Mouse (Mus musculus) hindbrain, embryonic 14.5 days (tissue): ENCODE measurements at regions not wholly inside any gene's neighbourhood (a gene's known extent, or its start where the extent isn't known, plus 50 kb on each side); places are given as distances from the start of the nearest gene placed in this dataset.

Source experiments
- ATAC-seq: fragments of 200-750 bp; cut with Nextera tagmentation; 2 replicates; pipeline ENCODE4 v1.8.0; 2017; ENCODE audit warnings: moderate number of reproducible peaks, mild to moderate bottlenecking, moderate TSS enrichment, moderate library complexity; ENCODE audit not compliant: low FRiP score
- DNase-seq: peaks from one replicate; pipeline ENCODE4 v3.0.0-alpha.2; 2015; ENCODE audit warnings: low spot score
- H3K27ac ChIP-seq: fragments of 300-500 bp; sonication (generic); 2 replicates; pipeline ENCODE4 v1.5.1; 2014; ENCODE audit warnings: mild to moderate bottlenecking, moderate library complexity
- H3K27me3 ChIP-seq: fragments of 300-500 bp; sonication (generic); 2 replicates; pipeline ENCODE4 v1.6.1; 2014; ENCODE audit warnings: mild to moderate bottlenecking, low read length, mixed read lengths; ENCODE audit not compliant: control insufficient read depth, insufficient read depth
- H3K36me3 ChIP-seq: fragments of 300-500 bp; sonication (generic); replicated peaks from 2 replicates; pipeline ENCODE4 v1.6.1; 2014; ENCODE audit not compliant: control insufficient read depth, insufficient read depth
- H3K4me1 ChIP-seq: fragments of 300-500 bp; sonication (generic); replicated peaks from 2 replicates; pipeline ENCODE4 v1.6.1; 2014; ENCODE audit warnings: antibody characterized with exemption, low read length, mixed read lengths; ENCODE audit not compliant: control insufficient read depth, insufficient read depth
- H3K4me2 ChIP-seq: fragments of 300-500 bp; sonication (generic); replicated peaks from 2 replicates; pipeline ENCODE4 v1.6.1; 2014; ENCODE audit warnings: mild to moderate bottlenecking, moderate library complexity
- H3K4me3 ChIP-seq: fragments of 300-500 bp; sonication (generic); replicated peaks from 2 replicates; pipeline ENCODE4 v1.5.1; 2014; ENCODE audit warnings: mild to moderate bottlenecking, low read length
- H3K9ac ChIP-seq: fragments of 300-500 bp; sonication (generic); 2 replicates; pipeline ENCODE4 v1.6.1; 2014
- H3K9me3 ChIP-seq: fragments of 300-500 bp; sonication (generic); 2 replicates; pipeline ENCODE4 v1.6.1; 2016; ENCODE audit warnings: low read length; ENCODE audit not compliant: control insufficient read depth
- WGBS: fragments of 180-500 bp; shearing (Covaris S2); extraction: QIAGEN DNeasy Blood & Tissue Kit; methylation state at CpG from one replicate; pipeline ENCODE4 v1.1.7; 2014; 5-methylcytosine and 5-hydroxymethylcytosine counted together

GRCm38 (mm10) chr12:50765156-50765940 lies 116.5 kb upstream of the Prkd1 start:
- H3K9ac ChIP-seq: no peak overlapping the region
- no peak overlapping the region for H3K4me2 ChIP-seq
- no peaks in the 10 kb centered on the region for H3K4me1 ChIP-seq
- DNase-seq (no peak), ATAC-seq (no peak)
- no peaks in the 10 kb centered on the region for H3K27me3 ChIP-seq
- no peaks in the 10 kb centered on the region for H3K36me3 ChIP-seq
- H3K4me3 ChIP-seq: no peak overlapping the region
- H3K9me3 ChIP-seq: no peaks in the 10 kb centered on the region
- WGBS: 56% methylated on average over 8 of the region's 8 CpGs
- H3K27ac ChIP-seq: no peak overlapping the region

- Histone ChIP-seq H3K4me3 (no peak overlapping the region), H3K27ac (no peak overlapping the region), H3K4me2 (no peak overlapping the region), H3K9me3 (no peaks in the 10 kb centered on the region), H3K36me3 (no peaks in the 10 kb centered on the region), H3K4me1 (no peaks in the 10 kb centered on the region), H3K9ac (no peak overlapping the region), H3K27me3 (no peaks in the 10 kb centered on the region)
- no peak for DNase-seq
- no peak for ATAC-seq
- 87% methylated on average over 2 of the region's 2 CpGs for WGBS
Observed at GRCm38 (mm10) chr12:50764457-50764856, 115.6 kb upstream of the Prkd1 start.

GRCm38 (mm10) chr12:50734135-50734534 lies 85.2 kb upstream of the Prkd1 start:
- H3K36me3 ChIP-seq: no peaks in the 10 kb centered on the region
- no peaks in the 10 kb centered on the region for H3K4me1 ChIP-seq
- H3K9ac ChIP-seq: no peak overlapping the region
- no peaks in the 10 kb centered on the region for H3K9me3 ChIP-seq
- H3K27ac ChIP-seq: no peak overlapping the region
- ATAC-seq (no peak), DNase-seq (no peak)
- H3K4me2 ChIP-seq: no peak overlapping the region
- no peak overlapping the region for H3K4me3 ChIP-seq
- WGBS: 87% methylated on average over 9 of the region's 9 CpGs
- H3K27me3 ChIP-seq: no peaks in the 10 kb centered on the region

GRCm38 (mm10) chr12:50712615-50713014 lies 63.7 kb upstream of the Prkd1 start:
- Histone ChIP-seq H3K27me3 (no peaks in the 10 kb centered on the region), H3K9ac (no peak overlapping the region), H3K9me3 (no peaks in the 10 kb centered on the region), H3K4me1 (no peaks in the 10 kb centered on the region), H3K36me3 (no peaks in the 10 kb centered on the region), H3K27ac (0 out of 2 replicates have a peak overlapping the region, but pooled peaks have one; percentile 27), H3K4me2 (no peak overlapping the region), H3K4me3 (no peak overlapping the region)
- no peak for DNase-seq
- no peak for ATAC-seq
- WGBS: 61% methylated on average over 5 of the region's 5 CpGs

- Histone ChIP-seq H3K27me3 (no peaks in the 10 kb centered on the region), H3K36me3 (no peaks in the 10 kb centered on the region), H3K4me1 (no peaks in the 10 kb centered on the region), H3K9ac (no peak overlapping the region), H3K4me2 (no peak overlapping the region), H3K27ac (peak overlapping the region; percentile 65; the same call in 1 of the 2 replicates), H3K9me3 (no peaks in the 10 kb centered on the region), H3K4me3 (no peak overlapping the region)
- DNase-seq: peak; percentile 27
- ATAC-seq: peak; percentile 70
- whole genome bisulfite sequencing: 59% methylated on average over 6 of the region's 6 CpGs
Observed at GRCm38 (mm10) chr12:50709000-50709788, 60.3 kb upstream of the Prkd1 start.

- Histone ChIP-seq H3K27ac (no peak overlapping the region), H3K4me3 (no peak overlapping the region), H3K4me1 (no peaks in the 10 kb centered on the region), H3K36me3 (no peaks in the 10 kb centered on the region), H3K9me3 (no peaks in the 10 kb centered on the region), H3K4me2 (no peak overlapping the region), H3K27me3 (no peaks in the 10 kb centered on the region), H3K9ac (no peak overlapping the region)
- DNase-seq: no peak
- 63% methylated on average over 5 of the region's 5 CpGs for WGBS
- ATAC-seq: no peak
Observed at GRCm38 (mm10) chr12:50698613-50699442, 49.9 kb upstream of the Prkd1 start.
